Mouse (Mus musculus) kidney, embryonic 15.5 days (tissue): ENCODE measurements around the gene Rad21l. TPM values are rescaled to one million over a fixed set of nuclear protein-coding genes. Genes with fewer than 3 reads are reported as not detected.

Experiments used
- ATAC-seq: fragments of 200-750 bp; cut with Nextera tagmentation; replicated peaks from 2 replicates; pipeline ENCODE4 v1.8.0; 2017; ENCODE audit warnings: moderate TSS enrichment; ENCODE audit not compliant: low FRiP score
- H3K27ac ChIP-seq: fragments of 300-500 bp; sonication (generic); 2 replicates; pipeline ENCODE4 v1.5.1; 2015; ENCODE audit warnings: mild to moderate bottlenecking, inconsistent platforms
- H3K27me3 ChIP-seq: fragments of 300-500 bp; sonication (generic); 2 replicates; pipeline ENCODE4 v1.6.1; 2015; ENCODE audit warnings: inconsistent platforms
- H3K36me3 ChIP-seq: fragments of 300-500 bp; sonication (generic); 2 replicates; pipeline ENCODE4 v1.6.1; 2015; ENCODE audit warnings: inconsistent platforms
- H3K4me1 ChIP-seq: fragments of 300-500 bp; sonication (generic); 2 replicates; pipeline ENCODE4 v1.6.1; 2015; ENCODE audit warnings: inconsistent platforms
- H3K4me2 ChIP-seq: fragments of 300-500 bp; sonication (generic); 2 replicates; pipeline ENCODE4 v1.6.1; 2015; ENCODE audit warnings: moderate library complexity, mild to moderate bottlenecking, inconsistent platforms
- H3K4me3 ChIP-seq: fragments of 300-500 bp; sonication (generic); replicated peaks from 2 replicates; pipeline ENCODE4 v1.5.1; 2015; ENCODE audit warnings: mild to moderate bottlenecking, inconsistent platforms
- H3K9ac ChIP-seq: fragments of 300-500 bp; sonication (generic); 2 replicates; pipeline ENCODE4 v1.6.1; 2015; ENCODE audit warnings: mild to moderate bottlenecking, inconsistent platforms
- H3K9me3 ChIP-seq: fragments of 300-500 bp; sonication (generic); replicated peaks from 2 replicates; pipeline ENCODE4 v1.6.1; 2016; ENCODE audit warnings: inconsistent platforms
- WGBS: fragments of 180-500 bp; shearing (Covaris S2); methylation state at CpG from one replicate; pipeline ENCODE4 v1.1.7; 2015; ENCODE audit warnings: mixed read lengths; 5-methylcytosine and 5-hydroxymethylcytosine counted together
- polyA plus RNA-seq: library from polyadenylated mRNA; unstranded; fragments of >200 nt; fragmentation: Nextera tagmentation; extraction: Ambion mirVana; gene quantifications from 2 replicates; pipeline ENCODE4 v1.2.1, GENCODE M21; 2015

The Rad21l gene
- polyA plus RNA-seq, 1 experiment from 2014 or later = not detected

DNA sequence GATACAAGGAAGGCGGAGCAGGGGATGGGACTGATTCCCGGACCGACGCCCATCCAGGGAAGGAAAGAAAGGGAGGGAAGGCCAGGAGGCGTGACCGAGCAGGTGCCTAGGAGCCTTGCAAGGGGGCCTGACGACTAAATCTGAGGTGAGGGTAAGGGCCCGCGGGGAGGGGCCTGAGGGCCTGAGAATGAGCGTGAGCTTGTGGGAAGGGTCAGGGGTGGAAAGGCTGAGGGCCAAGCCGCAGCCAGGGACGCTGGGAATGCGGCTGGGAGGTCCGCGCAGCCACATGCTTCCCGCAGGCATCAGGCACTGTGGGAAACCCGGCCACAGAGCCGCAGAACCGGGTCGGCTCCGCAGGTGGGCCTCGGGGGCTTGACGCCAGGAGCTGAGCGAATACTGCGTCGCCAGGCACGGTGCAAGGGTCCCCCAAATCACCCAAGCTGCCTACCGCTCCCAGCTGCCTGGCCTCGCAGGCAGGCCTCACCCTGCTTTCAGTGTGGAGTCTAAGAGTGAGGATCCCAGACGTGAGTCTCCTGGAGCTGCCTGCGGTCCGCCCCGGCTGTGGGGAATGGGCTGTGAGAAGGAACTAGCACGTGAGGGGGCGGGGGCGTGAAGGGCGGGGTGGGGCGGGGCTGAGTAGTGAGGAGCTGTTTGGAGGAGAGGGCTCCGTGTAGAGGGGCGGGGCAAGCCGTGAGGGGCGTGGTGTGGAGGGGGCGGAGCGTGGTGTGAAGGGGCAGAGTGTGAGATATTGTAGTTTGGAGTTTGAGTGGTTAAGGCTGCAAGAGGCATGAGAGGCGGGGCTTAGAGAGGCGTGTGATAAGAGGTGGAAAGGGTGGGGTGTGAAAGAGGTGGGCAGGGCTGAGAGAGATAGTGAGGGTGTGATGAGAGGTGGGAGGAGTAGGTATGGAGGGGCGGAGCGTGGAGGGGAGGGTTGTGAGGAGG lies 2.0 kb upstream of the Rad21l start:
- Histone ChIP-seq H3K36me3 (no peaks in the 10 kb centered on the region), H3K27me3 (peaks cover 29% of the 10 kb centered on the region), H3K9ac (no peak overlapping the region), H3K27ac (no peak overlapping the region), H3K4me2 (peak overlapping the region; percentile 27; the same call in 1 of the 2 replicates), H3K9me3 (no peaks in the 10 kb centered on the region), H3K4me1 (no peaks in the 10 kb centered on the region; the same call in 1 of the 2 replicates), H3K4me3 (no peak overlapping the region)
- WGBS = 40% methylated on average over 48 of the region's 48 CpGs
- peak; percentile 64 for ATAC-seq

DNA sequence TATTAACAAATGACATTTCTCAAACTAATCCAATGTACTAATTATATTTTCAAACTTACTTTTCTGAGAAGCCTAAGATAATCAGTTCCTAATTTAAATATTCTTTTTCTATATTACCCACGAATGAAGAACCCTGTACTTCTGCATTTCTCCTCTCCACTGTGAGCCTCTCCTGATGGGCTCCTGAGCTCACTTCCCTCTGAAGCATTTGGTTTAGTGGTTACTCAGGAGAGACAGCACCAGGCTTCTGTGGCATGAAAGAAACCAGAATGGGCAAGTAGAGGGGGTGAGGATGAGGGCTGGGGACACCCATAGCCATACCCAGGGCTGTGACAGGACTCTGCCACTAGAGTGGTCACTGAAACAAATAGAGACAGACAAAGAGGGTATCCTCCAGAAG lies 16.3 kb downstream of the Rad21l start:
- H3K27me3 ChIP-seq = 0 out of 2 replicates have a peak, but pooled peaks cover 4% of the 10 kb centered on the region
- H3K36me3 ChIP-seq = no peaks in the 10 kb centered on the region
- ATAC-seq = no peak
- no peak overlapping the region for H3K9ac ChIP-seq
- H3K4me2 ChIP-seq = no peak overlapping the region
- H3K9me3 ChIP-seq = no peaks in the 10 kb centered on the region
- WGBS = 69% methylated on average over 1 of the region's 1 CpGs
- no peak overlapping the region for H3K27ac ChIP-seq
- no peaks in the 10 kb centered on the region for H3K4me1 ChIP-seq
- no peak overlapping the region for H3K4me3 ChIP-seq

DNA sequence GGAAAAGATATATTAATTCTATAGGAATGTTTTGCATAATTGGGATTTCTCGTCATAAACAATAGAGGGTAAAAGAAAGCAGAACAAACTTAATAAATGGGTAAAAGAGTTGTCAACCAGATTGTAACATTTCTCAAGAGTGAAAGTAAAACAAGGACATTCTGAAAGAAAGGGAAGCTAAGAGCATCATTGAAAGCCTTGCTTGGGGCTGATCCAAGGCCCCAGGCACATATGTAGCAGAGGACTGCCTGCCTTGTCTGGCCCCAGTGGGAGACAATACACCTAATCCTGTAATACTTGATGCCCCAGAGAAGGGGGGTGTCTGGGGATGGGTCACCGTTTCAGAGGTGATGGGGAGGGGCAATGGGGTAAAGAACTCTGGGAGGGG lies 32.3 kb downstream of the Rad21l start:
- Histone ChIP-seq H3K9me3 (no peaks in the 10 kb centered on the region), H3K36me3 (no peaks in the 10 kb centered on the region), H3K27me3 (peaks cover 29% of the 10 kb centered on the region), H3K4me1 (peaks cover 10% of the 10 kb centered on the region), H3K9ac (no peak overlapping the region), H3K4me3 (no peak overlapping the region), H3K4me2 (no peak overlapping the region), H3K27ac (no peak overlapping the region)
- ATAC-seq = no peak
- WGBS = 76% methylated on average over 2 of the region's 2 CpGs

DNA sequence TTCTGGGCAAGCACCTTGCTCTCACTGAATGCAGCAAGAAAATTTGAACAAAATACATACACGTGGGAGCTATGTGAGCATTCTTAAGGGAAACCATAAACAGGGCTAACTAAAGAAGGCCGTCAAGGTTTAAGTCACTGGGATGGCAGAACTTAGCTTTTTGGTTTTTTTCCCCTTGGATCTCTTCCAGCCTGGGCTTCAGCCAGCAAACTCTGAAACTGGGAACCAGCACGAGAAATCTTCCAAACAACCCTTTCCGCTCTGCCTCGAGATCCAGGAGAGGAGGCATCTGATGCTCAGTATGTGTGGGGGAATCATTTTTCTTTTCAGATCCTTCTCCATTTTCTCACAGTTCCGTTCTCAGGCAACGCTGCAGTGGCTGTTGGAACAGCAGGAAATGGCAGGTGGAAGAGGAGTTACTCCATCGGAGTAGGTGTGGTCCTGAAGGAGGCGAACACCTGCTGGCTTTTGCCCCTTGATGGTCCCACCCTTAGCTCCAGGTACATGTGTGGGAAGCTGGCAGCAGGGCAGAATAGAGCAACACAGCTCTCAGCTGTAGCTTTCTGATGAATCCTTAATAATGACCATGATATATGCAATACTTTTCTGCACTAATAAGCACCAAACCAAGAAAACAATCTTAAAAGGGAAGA lies 32.8 kb downstream of the Rad21l start:
- H3K4me2 ChIP-seq = no peak overlapping the region
- peaks cover 10% of the 10 kb centered on the region for H3K4me1 ChIP-seq
- no peaks in the 10 kb centered on the region for H3K36me3 ChIP-seq
- H3K4me3 ChIP-seq = no peak overlapping the region
- WGBS = 67% methylated on average over 9 of the region's 9 CpGs
- H3K9ac ChIP-seq = no peak overlapping the region
- H3K27me3 ChIP-seq = peaks cover 34% of the 10 kb centered on the region
- H3K9me3 ChIP-seq = no peaks in the 10 kb centered on the region
- ATAC-seq = no peak
- no peak overlapping the region for H3K27ac ChIP-seq

DNA sequence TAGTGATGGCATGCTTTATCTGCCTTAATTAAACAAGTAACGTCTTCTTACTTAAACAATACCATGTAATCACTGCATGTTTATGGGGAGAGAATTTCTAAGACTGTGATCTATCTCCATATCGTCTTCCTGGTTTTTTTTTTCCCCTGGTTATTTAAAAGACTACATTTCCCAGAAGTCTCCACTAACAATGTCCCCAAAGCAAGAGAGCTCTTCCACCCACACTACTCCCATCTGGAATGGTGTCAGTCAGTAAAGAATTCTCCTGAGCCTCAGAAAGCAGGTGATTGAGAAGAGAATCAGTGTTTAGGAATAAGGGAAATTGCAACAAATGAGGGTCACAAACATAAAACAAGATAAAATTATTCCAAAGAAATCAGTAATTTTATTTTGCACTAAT lies 33.4 kb downstream of the Rad21l start:
- peaks cover 10% of the 10 kb centered on the region for H3K4me1 ChIP-seq
- no peak overlapping the region for H3K4me3 ChIP-seq
- H3K4me2 ChIP-seq = no peak overlapping the region
- H3K36me3 ChIP-seq = no peaks in the 10 kb centered on the region
- WGBS = 37% methylated on average over 2 of the region's 2 CpGs
- no peak overlapping the region for H3K9ac ChIP-seq
- peaks cover 40% of the 10 kb centered on the region for H3K27me3 ChIP-seq
- ATAC-seq = no peak
- no peaks in the 10 kb centered on the region for H3K9me3 ChIP-seq
- H3K27ac ChIP-seq = no peak overlapping the region

DNA sequence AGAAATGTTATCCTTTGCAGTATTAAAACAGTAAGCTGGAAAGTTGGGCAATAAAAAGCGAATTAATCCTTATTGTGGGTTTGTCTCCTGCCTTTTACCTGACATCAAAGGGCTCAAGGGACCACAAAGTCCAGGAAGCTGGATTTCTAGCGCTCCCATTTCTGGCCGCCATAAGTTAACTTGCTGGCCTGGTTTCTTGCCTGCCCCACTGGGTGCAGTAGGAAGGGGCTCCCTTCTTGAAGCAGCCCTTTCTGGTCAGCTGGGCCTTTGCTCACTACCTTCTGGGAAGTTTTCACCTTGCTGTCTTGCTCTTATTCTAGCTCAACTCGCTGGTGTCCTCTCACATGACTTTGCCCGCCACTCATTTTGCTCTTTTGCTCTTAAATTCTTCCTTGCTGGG lies 35.4 kb downstream of the Rad21l start:
- no peak for ATAC-seq
- Histone ChIP-seq H3K4me3 (no peak overlapping the region), H3K9me3 (no peaks in the 10 kb centered on the region), H3K4me2 (peak overlapping the region; percentile 97; the same call in 1 of the 2 replicates), H3K27ac (no peak overlapping the region), H3K9ac (no peak overlapping the region), H3K27me3 (peaks cover 41% of the 10 kb centered on the region), H3K4me1 (peaks cover 10% of the 10 kb centered on the region), H3K36me3 (no peaks in the 10 kb centered on the region)
- WGBS = 43% methylated on average over 5 of the region's 5 CpGs

DNA sequence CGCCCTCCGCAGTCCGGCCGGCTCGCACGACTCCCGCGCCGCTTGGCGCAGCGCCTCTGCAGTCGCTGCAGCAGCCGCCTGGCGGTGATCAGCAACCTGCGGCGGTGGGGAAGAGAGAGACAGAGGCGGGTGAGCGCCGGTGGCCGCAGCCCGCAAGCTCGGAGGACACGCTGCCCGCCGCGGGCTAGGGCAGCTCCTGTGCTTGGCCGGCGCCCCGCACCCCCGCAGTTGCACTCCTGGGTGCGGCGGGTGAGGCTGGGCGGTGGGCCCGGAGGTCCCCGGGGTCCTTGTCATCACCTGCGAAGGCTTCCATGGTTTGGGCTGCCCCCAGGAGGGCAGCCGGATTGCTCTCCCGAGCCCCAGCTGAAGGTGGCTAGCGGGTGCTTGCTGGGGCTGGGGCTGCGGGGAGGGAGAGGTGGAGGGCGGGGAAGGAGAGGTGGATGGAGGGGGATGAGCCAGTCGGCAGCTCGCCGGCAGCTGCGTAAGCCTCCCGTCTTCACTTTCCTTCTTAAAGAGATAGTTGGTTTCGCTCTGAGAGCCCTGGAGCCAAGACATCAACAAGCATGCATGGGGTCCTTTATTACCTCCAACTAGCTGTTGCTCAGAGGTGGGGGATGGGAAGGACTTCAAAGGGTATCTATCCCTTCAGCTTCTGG lies 36.0 kb downstream of the Rad21l start, which contains the start of gene Snph:
Gene Snph (minus strand): TSS at position 435 of the 656 bp plus-strand sequence.
- Histone ChIP-seq H3K27me3 (peaks cover 41% of the 10 kb centered on the region), H3K36me3 (no peaks in the 10 kb centered on the region), H3K9me3 (no peaks in the 10 kb centered on the region), H3K4me2 (peak within 1 kb of the TSS; percentile 97), H3K27ac (no peak within 1 kb of the TSS), H3K9ac (peak within 1 kb of the TSS; percentile 53), H3K4me3 (peak within 1 kb of the TSS; percentile 57), H3K4me1 (peaks cover 10% of the 10 kb centered on the region)
- peak; percentile 87 for ATAC-seq
- under 1% methylated on average over 47 of the region's 47 CpGs for WGBS

DNA sequence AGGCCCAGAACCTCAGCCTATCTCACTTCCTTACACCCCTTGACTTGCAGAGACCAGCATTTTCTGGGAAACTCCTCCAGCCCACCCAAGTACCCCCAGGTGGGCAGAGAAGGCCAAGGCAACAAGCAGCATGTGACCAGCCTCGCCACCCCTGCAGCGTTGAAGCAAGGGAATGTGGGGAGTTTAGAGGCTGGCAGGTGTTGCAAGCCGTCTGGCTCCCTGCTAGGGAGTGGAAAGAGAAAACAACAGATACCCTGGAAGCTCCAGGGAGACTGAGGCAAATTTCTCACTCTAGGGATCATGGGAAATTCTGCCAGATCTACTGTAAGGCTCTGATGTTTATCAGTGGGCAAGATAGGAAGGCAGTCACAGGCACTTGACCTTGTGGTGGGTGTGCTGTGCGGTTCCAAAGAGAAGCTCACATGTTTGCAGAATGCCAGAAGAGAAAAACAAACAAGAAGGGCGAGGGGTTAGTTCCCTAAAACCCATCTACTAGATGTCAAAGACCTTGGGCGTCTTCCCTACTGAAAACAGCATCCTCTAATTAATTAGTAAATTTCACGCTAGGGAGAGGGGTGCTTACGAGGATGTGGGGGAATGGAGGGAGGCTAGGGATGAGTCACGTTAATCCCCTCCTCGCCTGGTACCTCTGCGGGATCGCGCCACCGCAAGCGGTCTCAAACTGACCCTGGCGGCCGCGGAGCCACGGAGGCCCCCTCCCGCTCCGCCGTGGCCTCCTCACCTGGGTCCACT lies 36.8 kb downstream of the Rad21l start:
- Histone ChIP-seq H3K9ac (peak overlapping the region; percentile 53), H3K4me1 (peaks cover 10% of the 10 kb centered on the region), H3K4me2 (peak overlapping the region; percentile 97), H3K4me3 (peak overlapping the region; percentile 57), H3K27me3 (peaks cover 41% of the 10 kb centered on the region), H3K27ac (no peak overlapping the region), H3K36me3 (no peaks in the 10 kb centered on the region), H3K9me3 (no peaks in the 10 kb centered on the region)
- no peak for ATAC-seq
- WGBS = 5% methylated on average over 22 of the region's 22 CpGs

DNA sequence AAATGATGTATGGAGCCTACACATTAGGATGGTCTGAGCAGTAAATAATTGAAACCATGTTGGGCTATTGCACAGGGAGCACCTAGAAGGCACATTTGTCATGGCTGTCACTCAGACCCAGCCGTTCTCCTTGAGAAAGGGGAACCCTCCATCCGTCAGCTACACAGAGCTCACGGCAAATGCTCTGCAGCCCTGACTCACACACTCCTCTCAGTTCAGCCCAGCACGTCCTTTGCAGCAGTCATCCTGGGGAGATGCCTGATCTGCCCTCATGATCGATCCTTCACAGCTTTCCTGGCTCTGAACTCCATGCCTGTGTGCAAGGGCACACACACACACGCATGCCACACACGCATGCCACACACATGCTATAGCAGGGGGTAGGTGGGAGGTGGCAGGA lies 39.0 kb downstream of the Rad21l start:
- Histone ChIP-seq H3K4me1 (peaks cover 10% of the 10 kb centered on the region), H3K36me3 (no peaks in the 10 kb centered on the region), H3K4me3 (no peak overlapping the region), H3K9me3 (no peaks in the 10 kb centered on the region), H3K27ac (no peak overlapping the region), H3K27me3 (peaks cover 40% of the 10 kb centered on the region), H3K9ac (no peak overlapping the region), H3K4me2 (no peak overlapping the region)
- no peak for ATAC-seq
- WGBS = 75% methylated on average over 7 of the region's 7 CpGs

DNA sequence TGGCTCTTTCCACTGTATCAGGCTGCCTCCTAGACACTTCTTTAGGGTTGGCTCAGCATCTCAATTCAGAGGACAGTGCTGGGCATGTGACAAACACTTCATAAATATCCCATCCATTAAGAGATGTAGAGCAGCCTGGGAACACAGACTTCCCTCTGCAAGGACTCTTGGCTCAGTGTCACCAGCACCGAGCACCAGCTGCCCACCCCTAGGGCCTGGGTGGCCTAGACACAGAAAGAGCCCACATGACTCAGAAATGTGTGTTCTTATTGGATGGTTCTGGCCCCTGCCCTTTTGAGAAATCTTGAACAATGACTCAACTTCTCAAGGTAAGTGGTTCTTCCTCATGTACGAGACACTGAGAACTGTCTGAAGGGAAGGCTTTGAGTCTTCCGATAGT lies 40.3 kb downstream of the Rad21l start:
- peaks cover 28% of the 10 kb centered on the region for H3K27me3 ChIP-seq
- no peak overlapping the region for H3K9ac ChIP-seq
- H3K36me3 ChIP-seq = no peaks in the 10 kb centered on the region
- ATAC-seq = no peak
- H3K27ac ChIP-seq = no peak overlapping the region
- H3K4me1 ChIP-seq = peaks cover 10% of the 10 kb centered on the region
- no peaks in the 10 kb centered on the region for H3K9me3 ChIP-seq
- no peak overlapping the region for H3K4me3 ChIP-seq
- WGBS = 90% methylated on average over 3 of the region's 3 CpGs
- no peak overlapping the region for H3K4me2 ChIP-seq

DNA sequence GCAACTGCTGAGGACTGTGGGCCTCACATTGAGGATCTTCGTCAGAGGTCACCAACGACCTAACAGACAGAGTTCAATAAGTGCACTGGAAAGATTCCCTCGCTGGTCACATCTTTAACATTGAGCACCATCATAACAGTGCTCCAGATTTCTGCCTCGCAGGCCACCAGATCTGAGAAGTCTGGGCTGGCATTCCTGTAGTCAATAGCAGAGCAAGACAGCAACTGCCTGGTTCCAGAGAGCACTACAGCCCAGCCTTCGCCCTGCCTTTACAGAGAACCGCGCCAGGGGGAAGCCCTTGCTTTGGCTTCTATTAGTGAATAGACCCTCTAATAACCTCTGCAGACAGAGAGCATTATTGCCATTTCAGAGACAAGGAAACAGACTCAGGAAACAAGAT lies 42.0 kb downstream of the Rad21l start:
- ATAC-seq = no peak
- Histone ChIP-seq H3K27ac (no peak overlapping the region), H3K4me2 (no peak overlapping the region), H3K36me3 (no peaks in the 10 kb centered on the region), H3K4me1 (0 out of 2 replicates have a peak, but pooled peaks cover 2% of the 10 kb centered on the region), H3K9me3 (no peaks in the 10 kb centered on the region), H3K9ac (no peak overlapping the region), H3K27me3 (peaks cover 15% of the 10 kb centered on the region), H3K4me3 (no peak overlapping the region)
- WGBS = 84% methylated on average over 7 of the region's 7 CpGs
